Comparison of ENCODE assay signal across 22 mouse cellular contexts in the genomic region with DNA sequence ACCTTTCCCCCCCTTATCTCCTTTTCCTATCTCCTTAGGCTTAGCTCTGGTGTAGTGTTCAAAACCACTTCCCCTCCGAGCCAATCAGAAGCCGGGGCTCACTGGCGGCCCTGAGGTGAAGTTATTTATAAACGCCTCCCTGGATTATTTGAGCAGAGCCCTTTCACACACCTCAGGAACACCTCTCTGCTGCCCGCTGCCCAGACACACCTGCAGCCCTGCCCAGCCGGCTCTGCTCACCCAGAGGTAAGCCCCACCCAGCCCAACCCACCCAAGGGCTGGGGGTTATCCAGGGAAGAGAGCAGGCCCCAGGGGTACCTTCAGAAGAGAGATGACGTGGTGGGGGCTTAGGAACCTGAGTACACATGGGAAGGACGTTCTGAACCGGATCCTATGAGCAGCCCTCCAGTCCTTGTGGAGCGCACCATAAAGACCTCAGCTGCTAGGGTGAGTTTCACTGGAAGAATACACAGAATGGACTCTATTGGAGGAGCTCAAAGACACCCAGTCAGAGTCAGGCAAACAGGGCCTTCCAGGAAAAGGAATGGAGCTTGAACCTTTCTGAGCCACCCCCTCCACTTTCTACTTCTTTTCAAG. TPM values are rescaled to one million over a fixed set of nuclear protein-coding genes. Genes with fewer than 3 reads are reported as not detected.
DNase-seq lines count a peak whose midpoint lies in the region; ATAC-seq and TF ChIP-seq lines count a peak whose summit lies in the region.
"Had no signal": no experiment of that assay in that cellular context is flagged by ENCODE, and none has a peak within 500 bp of the region (broad histone marks: within the 10 kb centered on the region; RNA-seq: fewer than 3 reads in every experiment).

Gene Slc26a9 (plus strand): TSS at position 155 of the 597 bp plus-strand sequence.

- 54% methylated on average over 10 of the region's 10 CpGs for WGBS in forebrain, embryonic 10.5 days
- WGBS in forebrain, embryonic 16.5 days: 63% methylated on average over 10 of the region's 10 CpGs
- WGBS in kidney, embryonic 16.5 days: 63% methylated on average over 10 of the region's 10 CpGs
- 45% methylated on average over 10 of the region's 10 CpGs for WGBS in stomach, postnatal 0 days
- WGBS in hindbrain, embryonic 13.5 days: 74% methylated on average over 10 of the region's 10 CpGs

- no peak for TF ChIP-seq EP300 in stomach, postnatal 0 days (optimal IDR thresholded peaks at IDR 0.05)

- no peak for TF ChIP-seq CTCF in stomach, postnatal 0 days (IDR thresholded peaks at IDR 0.05; ENCODE audit: low read depth)

- no peak within 1 kb of the TSS for H3K4me2 ChIP-seq in forebrain, embryonic 16.5 days (ENCODE audit: low read length)
- H3K4me2 ChIP-seq in kidney, embryonic 16.5 days (replicated peaks; ENCODE audit: low read depth, low read length): no peak within 1 kb of the TSS
- peak within 1 kb of the TSS; percentile 34 for H3K4me2 ChIP-seq in stomach, postnatal 0 days (replicated peaks; ENCODE audit: low read depth)
- no peak within 1 kb of the TSS for H3K4me2 ChIP-seq in hindbrain, embryonic 13.5 days
- H3K4me2 ChIP-seq: limb, embryonic 15.5 days; neural tube, embryonic 15.5 days had no signal

- peak within 1 kb of the TSS; percentile 11; the same call in 1 of the 2 replicates for H3K27ac ChIP-seq in forebrain, embryonic 10.5 days
- no peak within 1 kb of the TSS for H3K27ac ChIP-seq in forebrain, embryonic 16.5 days (ENCODE audit: low read length)
- H3K27ac ChIP-seq in kidney, embryonic 16.5 days (ENCODE audit: low read length): no peak within 1 kb of the TSS
- peak within 1 kb of the TSS; percentile 78 for H3K27ac ChIP-seq in stomach, postnatal 0 days (replicated peaks)
- H3K27ac ChIP-seq in hindbrain, embryonic 13.5 days: no peak within 1 kb of the TSS
- H3K27ac ChIP-seq: left cerebral cortex, adult 2 months; limb, embryonic 15.5 days; liver, embryonic 14.5 days; midbrain, embryonic 10.5 days; neural tube, embryonic 15.5 days had no signal

- peaks cover 21% of the 10 kb centered on the region for H3K4me1 ChIP-seq in forebrain, embryonic 10.5 days
- no peaks in the 10 kb centered on the region for H3K4me1 ChIP-seq in forebrain, embryonic 16.5 days (replicated peaks; ENCODE audit: control insufficient read depth, insufficient read depth, low read length)
- peaks cover 3% of the 10 kb centered on the region; the same call in 1 of the 2 replicates for H3K4me1 ChIP-seq in kidney, embryonic 16.5 days (ENCODE audit: insufficient read depth, low read length)
- no peaks in the 10 kb centered on the region for H3K4me1 ChIP-seq in stomach, postnatal 0 days (replicated peaks; ENCODE audit: control insufficient read depth, insufficient read depth)
- H3K4me1 ChIP-seq in hindbrain, embryonic 13.5 days (replicated peaks): no peaks in the 10 kb centered on the region
- H3K4me1 ChIP-seq: limb, embryonic 15.5 days; neural tube, embryonic 15.5 days had no signal

- H3K36me3 ChIP-seq in forebrain, embryonic 10.5 days (replicated peaks): no peaks in the 10 kb centered on the region
- no peaks in the 10 kb centered on the region for H3K36me3 ChIP-seq in forebrain, embryonic 16.5 days (ENCODE audit: control insufficient read depth, insufficient read depth)
- H3K36me3 ChIP-seq in kidney, embryonic 16.5 days (ENCODE audit: insufficient read depth, low read length): no peaks in the 10 kb centered on the region
- no peaks in the 10 kb centered on the region for H3K36me3 ChIP-seq in stomach, postnatal 0 days (ENCODE audit: control insufficient read depth, insufficient read depth, low read length)
- no peaks in the 10 kb centered on the region for H3K36me3 ChIP-seq in hindbrain, embryonic 13.5 days
- H3K36me3 ChIP-seq: limb, embryonic 15.5 days; midbrain, embryonic 10.5 days; neural tube, embryonic 15.5 days had no signal

- H3K9me3 ChIP-seq in forebrain, embryonic 10.5 days: no peaks in the 10 kb centered on the region
- H3K9me3 ChIP-seq in forebrain, embryonic 16.5 days (ENCODE audit: control insufficient read depth, low read length): no peaks in the 10 kb centered on the region
- no peaks in the 10 kb centered on the region for H3K9me3 ChIP-seq in kidney, embryonic 16.5 days (ENCODE audit: low read length)
- H3K9me3 ChIP-seq in stomach, postnatal 0 days (ENCODE audit: control insufficient read depth, low read length): no peaks in the 10 kb centered on the region
- no peaks in the 10 kb centered on the region for H3K9me3 ChIP-seq in hindbrain, embryonic 13.5 days
- H3K9me3 ChIP-seq: limb, embryonic 15.5 days; midbrain, embryonic 10.5 days; neural tube, embryonic 15.5 days had no signal

- H3K4me3 ChIP-seq in forebrain, embryonic 10.5 days: no peak within 1 kb of the TSS
- no peak within 1 kb of the TSS for H3K4me3 ChIP-seq in forebrain, embryonic 16.5 days (replicated peaks; ENCODE audit: low read length)
- no peak within 1 kb of the TSS for H3K4me3 ChIP-seq in kidney, embryonic 16.5 days (ENCODE audit: low read length)
- peak within 1 kb of the TSS; percentile 12; the same call in 1 of the 2 replicates for H3K4me3 ChIP-seq in stomach, postnatal 0 days (ENCODE audit: low read depth, low read length)
- no peak within 1 kb of the TSS for H3K4me3 ChIP-seq in hindbrain, embryonic 13.5 days
- H3K4me3 ChIP-seq: left cerebral cortex, adult 2 months; limb, embryonic 15.5 days; midbrain, embryonic 10.5 days; neural tube, embryonic 15.5 days had no signal

- no peaks in the 10 kb centered on the region for H3K27me3 ChIP-seq in forebrain, embryonic 10.5 days (ENCODE audit: poor library complexity, severe bottlenecking)
- H3K27me3 ChIP-seq in forebrain, embryonic 16.5 days (replicated peaks; ENCODE audit: control insufficient read depth, insufficient read depth, low read length): no peaks in the 10 kb centered on the region
- no peaks in the 10 kb centered on the region for H3K27me3 ChIP-seq in kidney, embryonic 16.5 days (ENCODE audit: insufficient read depth, low read length)
- H3K27me3 ChIP-seq in stomach, postnatal 0 days (ENCODE audit: control insufficient read depth, insufficient read depth, low read length): no peaks in the 10 kb centered on the region
- H3K27me3 ChIP-seq in hindbrain, embryonic 13.5 days: no peaks in the 10 kb centered on the region
- H3K27me3 ChIP-seq: limb, embryonic 15.5 days; neural tube, embryonic 15.5 days had no signal

- H3K9ac ChIP-seq in forebrain, embryonic 16.5 days (replicated peaks; ENCODE audit: low read depth, low read length): no peak within 1 kb of the TSS
- H3K9ac ChIP-seq in kidney, embryonic 16.5 days (replicated peaks; ENCODE audit: low read length): no peak within 1 kb of the TSS
- H3K9ac ChIP-seq in stomach, postnatal 0 days (ENCODE audit: low read length): peak within 1 kb of the TSS; percentile 45
- no peak within 1 kb of the TSS for H3K9ac ChIP-seq in hindbrain, embryonic 13.5 days
- H3K9ac ChIP-seq: limb, embryonic 15.5 days; liver, embryonic 14.5 days; neural tube, embryonic 15.5 days had no signal

- no peak for DNase-seq in forebrain, embryonic 10.5 days (ENCODE audit: extremely low spot score, low spot score)
- no peak for DNase-seq in kidney, postnatal 14 days
- DNase-seq in lung, postnatal 14 days: peak; percentile 50
- DNase-seq in stomach, postnatal 0 days (ENCODE audit: low spot score): peak; percentile 82
- DNase-seq in yolk sac, embryonic 10.5 days (ENCODE audit: low spot score): no peak
- DNase-seq: adrenal gland, postnatal 36 days; cerebellum, adult 9-11 months; gastrocnemius, postnatal 36 days; kidney, adult 9 months; kidney, postnatal 4 days; layer of hippocampus, adult 9-11 months; thymus, postnatal 25 days had no signal

- ATAC-seq in forebrain, embryonic 16.5 days: no peak
- ATAC-seq in kidney, embryonic 16.5 days (ENCODE audit: low FRiP score, low TSS enrichment): 0 out of 2 replicates have a peak, but pooled peaks have one; percentile 36
- peak; percentile 86 for ATAC-seq in stomach, postnatal 0 days (ENCODE audit: low FRiP score, low TSS enrichment)
- no peak for ATAC-seq in hindbrain, embryonic 13.5 days (ENCODE audit: low FRiP score)

RNA-seq across cellular contexts. Expression of gene Slc26a9, which starts in this region (rescaled TPM):
- not detected in 2 replicates for polyA plus RNA-seq in forebrain, embryonic 10.5 days (2016; fragmentation: Nextera tagmentation; extraction: Ambion mirVana)
- 0.06 TPM in 1 of 2 replicates, not detected in the other for polyA plus RNA-seq in forebrain, embryonic 16.5 days (2015; fragmentation: Nextera tagmentation; extraction: Ambion mirVana)
- 0.16 and 0.33 TPM in 2 replicates for polyA plus RNA-seq in kidney, embryonic 16.5 days (2015; fragmentation: Nextera tagmentation; extraction: Ambion mirVana)
- polyA plus RNA-seq in stomach, postnatal 0 days (2015; fragmentation: Nextera tagmentation; extraction: Ambion mirVana): 15.4 and 17.6 TPM in 2 replicates
- polyA plus RNA-seq in hindbrain, embryonic 13.5 days (2015; fragmentation: Nextera tagmentation; extraction: Ambion mirVana): 0.05 TPM in 1 of 2 replicates, not detected in the other
- polyA plus RNA-seq: forebrain, embryonic 11.5 days; midbrain, embryonic 10.5 days; small intestine, adult 2 months had no signal

Comparison
In these comparisons a context has a peak if more than half of its experiments do, and no peak if none do; other contexts are left out.
1. RNA of gene Slc26a9 (polyA plus RNA-seq): 15.4 to 17.6 TPM in stomach, postnatal 0 days; 0.16 to 0.33 TPM in kidney, embryonic 16.5 days, 0.06 TPM in forebrain, embryonic 16.5 days, 0.05 TPM in hindbrain, embryonic 13.5 days and not detected in forebrain, embryonic 10.5 days; every median in the first group is over 10 times any median in the second.
2. H3K27ac ChIP-seq: peak in forebrain, embryonic 10.5 days (single experiment) and stomach, postnatal 0 days (single experiment); none in forebrain, embryonic 16.5 days (single experiment), kidney, embryonic 16.5 days (single experiment) and hindbrain, embryonic 13.5 days (single experiment).
3. Peak in ATAC-seq in kidney, embryonic 16.5 days; RNA of the gene not detected or under 1 TPM.
4. DNase-seq: peak in lung, postnatal 14 days (single experiment) and stomach, postnatal 0 days (single experiment); none in forebrain, embryonic 10.5 days (single experiment), kidney, postnatal 14 days (single experiment) and yolk sac, embryonic 10.5 days (single experiment).